11 mouse cellular contexts compared by ENCODE assay signal in the genomic region with DNA sequence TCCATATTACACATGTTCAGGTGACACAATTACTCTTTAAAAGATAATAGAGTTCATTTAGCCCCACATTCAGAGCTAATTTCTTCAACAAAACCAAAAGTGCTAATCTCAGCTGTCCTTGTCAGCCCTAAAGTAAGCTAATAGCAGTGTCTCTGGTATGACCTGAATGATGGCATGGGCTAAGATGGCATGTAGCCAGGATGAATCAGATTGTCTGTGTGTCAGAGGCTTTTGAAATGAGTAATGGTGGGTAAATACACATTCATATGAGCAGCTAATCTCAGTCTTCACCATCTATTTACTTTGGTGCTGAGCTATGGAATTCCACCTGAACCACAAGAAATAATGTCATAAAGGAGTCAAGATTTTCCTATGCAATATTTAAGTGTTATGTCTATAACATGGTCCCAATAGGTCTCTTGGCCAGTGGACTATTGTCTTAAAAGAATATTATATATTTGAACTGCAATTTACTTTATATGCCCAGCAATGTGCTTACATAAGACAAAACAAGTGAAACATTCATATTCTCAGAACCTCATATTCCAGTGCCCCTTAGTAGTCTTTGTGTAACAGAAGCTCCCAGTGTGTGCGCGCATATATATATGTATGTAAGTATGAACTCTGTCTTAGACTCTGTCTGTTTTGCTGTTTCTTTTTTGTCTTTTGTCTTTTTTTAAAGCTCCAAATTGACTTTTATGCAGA.
DNase-seq lines count a peak whose midpoint lies in the region; ATAC-seq and TF ChIP-seq lines count a peak whose summit lies in the region.
"Had no signal": no experiment of that assay in that cellular context is flagged by ENCODE, and none has a peak within 500 bp of the region (broad histone marks: within the 10 kb centered on the region; RNA-seq: fewer than 3 reads in every experiment).

No protein-coding gene starts in this region.

- H3K9ac ChIP-seq in intestine, embryonic 15.5 days, result no peak overlapping the region
- no peak overlapping the region for H3K9ac ChIP-seq in intestine, postnatal 0 days (ENCODE audit: low read depth, low read length)
- no peak overlapping the region for H3K9ac ChIP-seq in hindbrain, embryonic 16.5 days (ENCODE audit: low read depth, low read length)
- H3K9ac ChIP-seq: embryonic facial prominence, embryonic 12.5 days; limb, embryonic 12.5 days had no signal

- H3K4me3 ChIP-seq in intestine, embryonic 15.5 days (replicated peaks), result no peak overlapping the region
- no peak overlapping the region for H3K4me3 ChIP-seq in intestine, postnatal 0 days (ENCODE audit: low read depth, low read length)
- H3K4me3 ChIP-seq in hindbrain, embryonic 16.5 days (ENCODE audit: low read length), result no peak overlapping the region
- H3K4me3 ChIP-seq: embryonic facial prominence, embryonic 12.5 days; limb, embryonic 12.5 days had no signal

- peak; percentile 4 for DNase-seq in 416B (ENCODE audit: low read depth)
- DNase-seq in adrenal gland, adult 2 months, result peak; percentile 79
- DNase-seq in left cerebral cortex, adult 11 months (ENCODE audit: low spot score), result no peak
- no peak for DNase-seq in thymus, postnatal 10 days (ENCODE audit: low spot score in 2 of 2)
- no peak for DNase-seq in yolk sac, embryonic 10.5 days (ENCODE audit: low spot score)

- H3K27ac ChIP-seq in intestine, embryonic 15.5 days, result no peak overlapping the region
- no peak overlapping the region for H3K27ac ChIP-seq in intestine, postnatal 0 days (ENCODE audit: low read depth, low read length)
- no peak overlapping the region for H3K27ac ChIP-seq in hindbrain, embryonic 16.5 days (ENCODE audit: low read depth, low read length)
- H3K27ac ChIP-seq: embryonic facial prominence, embryonic 12.5 days; limb, embryonic 12.5 days had no signal

- no peaks in the 10 kb centered on the region for H3K4me1 ChIP-seq in intestine, embryonic 15.5 days (replicated peaks)
- H3K4me1 ChIP-seq in intestine, postnatal 0 days (replicated peaks; ENCODE audit: control insufficient read depth, insufficient read depth, low read length), result no peaks in the 10 kb centered on the region
- no peaks in the 10 kb centered on the region for H3K4me1 ChIP-seq in hindbrain, embryonic 16.5 days (ENCODE audit: control insufficient read depth, insufficient read depth, low read depth, low read length)
- H3K4me1 ChIP-seq: embryonic facial prominence, embryonic 12.5 days; limb, embryonic 12.5 days had no signal

- no peak overlapping the region for H3K4me2 ChIP-seq in intestine, embryonic 15.5 days (replicated peaks)
- H3K4me2 ChIP-seq in intestine, postnatal 0 days (replicated peaks; ENCODE audit: low read depth), result no peak overlapping the region
- H3K4me2 ChIP-seq in hindbrain, embryonic 16.5 days (ENCODE audit: low read length), result no peak overlapping the region
- H3K4me2 ChIP-seq: embryonic facial prominence, embryonic 12.5 days; heart, embryonic 11.5 days; limb, embryonic 12.5 days had no signal

- WGBS in intestine, embryonic 15.5 days, result 97% methylated on average over 2 of the region's 2 CpGs
- WGBS in intestine, postnatal 0 days, result 99% methylated on average over 2 of the region's 2 CpGs
- WGBS in hindbrain, embryonic 16.5 days, result 98% methylated on average over 2 of the region's 2 CpGs

- ATAC-seq in intestine, embryonic 15.5 days, result peak; percentile 49; the same call in 1 of the 2 replicates
- no peak for ATAC-seq in intestine, postnatal 0 days
- peak; percentile 27; the same call in 1 of the 2 replicates for ATAC-seq in hindbrain, embryonic 16.5 days

- H3K36me3 ChIP-seq in intestine, embryonic 15.5 days, result no peaks in the 10 kb centered on the region
- H3K36me3 ChIP-seq in intestine, postnatal 0 days (ENCODE audit: control insufficient read depth, insufficient read depth), result no peaks in the 10 kb centered on the region
- no peaks in the 10 kb centered on the region for H3K36me3 ChIP-seq in hindbrain, embryonic 16.5 days (ENCODE audit: control insufficient read depth, insufficient read depth, low read length)
- H3K36me3 ChIP-seq: embryonic facial prominence, embryonic 12.5 days; limb, embryonic 12.5 days had no signal

- H3K9me3 ChIP-seq in intestine, embryonic 15.5 days, result no peaks in the 10 kb centered on the region
- H3K9me3 ChIP-seq in intestine, postnatal 0 days (ENCODE audit: control insufficient read depth), result no peaks in the 10 kb centered on the region
- H3K9me3 ChIP-seq in hindbrain, embryonic 16.5 days (ENCODE audit: control insufficient read depth, low read length), result no peaks in the 10 kb centered on the region
- H3K9me3 ChIP-seq: embryonic facial prominence, embryonic 12.5 days; limb, embryonic 12.5 days had no signal

- no peaks in the 10 kb centered on the region for H3K27me3 ChIP-seq in intestine, embryonic 15.5 days (replicated peaks)
- no peaks in the 10 kb centered on the region for H3K27me3 ChIP-seq in intestine, postnatal 0 days (replicated peaks; ENCODE audit: control insufficient read depth, insufficient read depth, low read length)
- no peaks in the 10 kb centered on the region for H3K27me3 ChIP-seq in hindbrain, embryonic 16.5 days (replicated peaks; ENCODE audit: control insufficient read depth, insufficient read depth, low read length)
- H3K27me3 ChIP-seq: embryonic facial prominence, embryonic 12.5 days; limb, embryonic 12.5 days had no signal

- TF ChIP-seq CTCF in intestine, postnatal 0 days (IDR thresholded peaks at IDR 0.05; ENCODE audit: low read depth), result no peak

Comparison
In these comparisons a context has a peak if more than half of its experiments do, and no peak if none do; other contexts are left out.
1. DNase-seq: peak in 416B (single experiment) and adrenal gland, adult 2 months (single experiment); none in left cerebral cortex, adult 11 months (single experiment), thymus, postnatal 10 days (0 of 2) and yolk sac, embryonic 10.5 days (single experiment).